12 mouse cellular contexts compared by ENCODE assay signal in genomic region chr5:149745079-149745478, GRCm38 (mm10).
DNase-seq lines count a peak whose midpoint lies in the region; ATAC-seq and TF ChIP-seq lines count a peak whose summit lies in the region.
"Had no signal": no experiment of that assay in that cellular context is flagged by ENCODE, and none has a peak within 500 bp of the region (broad histone marks: within the 10 kb centered on the region; RNA-seq: fewer than 3 reads in every experiment).

No protein-coding gene starts in this region.

- 90% methylated on average over 9 of the region's 9 CpGs for WGBS in liver, postnatal 0 days (ENCODE audit: insufficient replicate concordance)
- WGBS in olfactory bulb, adult 2 months: 94% methylated on average over 9 of the region's 9 CpGs

- DNase-seq in cerebellum, postnatal 14 days: peak; percentile 8 to 27
- no peak for DNase-seq in cerebellum, postnatal 4 days (ENCODE audit: low spot score in 2 of 2)
- DNase-seq in liver, postnatal 0 days: no peak
- DNase-seq in liver (no peak), MEL (ENCODE audit: low read depth, low spot score) (peak; percentile 25)
- no peak for DNase-seq in B cell, adult 2 months
- DNase-seq in right cerebral cortex, adult 2 months (ENCODE audit: low spot score in 2 of 2): no peak

- peaks cover 2% of the 10 kb centered on the region; the same call in 1 of the 2 replicates for H3K9me3 ChIP-seq in liver, postnatal 0 days (ENCODE audit: low read length)
- H3K9me3 ChIP-seq in MEL (replicated peaks; ENCODE audit: insufficient read depth, low read length): no peaks in the 10 kb centered on the region
- H3K9me3 ChIP-seq: forebrain, embryonic 12.5 days; heart, embryonic 10.5 days; hindbrain, embryonic 15.5 days had no signal

- no peak overlapping the region for H3K4me3 ChIP-seq in liver, postnatal 0 days (ENCODE audit: low read depth, low read length)
- H3K4me3 ChIP-seq in MEL (ENCODE audit: control insufficient read depth in 1 of 2, insufficient read depth in 1 of 2, low read depth in 2 of 2, low read length in 2 of 2): no peak overlapping the region
- H3K4me3 ChIP-seq in olfactory bulb, adult 2 months (ENCODE audit: insufficient read depth, low read depth, low read length): no peak overlapping the region
- H3K4me3 ChIP-seq: forebrain, embryonic 12.5 days; heart, embryonic 10.5 days; hindbrain, embryonic 15.5 days; midbrain, embryonic 10.5 days had no signal

- no peak overlapping the region for H3K9ac ChIP-seq in liver, postnatal 0 days (replicated peaks)
- H3K9ac ChIP-seq in MEL (ENCODE audit: control insufficient read depth, low read depth, low read length, poor library complexity, severe bottlenecking): no peak overlapping the region
- H3K9ac ChIP-seq: forebrain, embryonic 12.5 days; hindbrain, embryonic 15.5 days had no signal

- no peaks in the 10 kb centered on the region for H3K27me3 ChIP-seq in liver, postnatal 0 days (ENCODE audit: insufficient read depth, low read length)
- no peaks in the 10 kb centered on the region; a peak in 1 of 4 replicates for H3K27me3 ChIP-seq in MEL (ENCODE audit: control insufficient read depth in 1 of 2, insufficient read depth in 2 of 2, low read length in 2 of 2)
- H3K27me3 ChIP-seq: forebrain, embryonic 12.5 days; hindbrain, embryonic 15.5 days had no signal

- no peak overlapping the region for H3K27ac ChIP-seq in liver, postnatal 0 days (ENCODE audit: low read depth)
- no peak overlapping the region for H3K27ac ChIP-seq in MEL (ENCODE audit: control insufficient read depth, low read depth, low read length)
- no peak overlapping the region for H3K27ac ChIP-seq in olfactory bulb, adult 2 months (ENCODE audit: insufficient read depth, low read depth, low read length)
- H3K27ac ChIP-seq: forebrain, embryonic 12.5 days; heart, embryonic 10.5 days; hindbrain, embryonic 15.5 days; midbrain, embryonic 10.5 days had no signal

- ATAC-seq in liver, postnatal 0 days: no peak

- no peaks in the 10 kb centered on the region for H3K4me1 ChIP-seq in liver, postnatal 0 days (ENCODE audit: insufficient read depth)
- H3K4me1 ChIP-seq in MEL (ENCODE audit: control insufficient read depth in 1 of 2, insufficient read depth in 2 of 2, low read length in 2 of 2): no peaks in the 10 kb centered on the region
- H3K4me1 ChIP-seq in olfactory bulb, adult 2 months (ENCODE audit: control insufficient read depth, insufficient read depth, low read length): peaks cover 6% of the 10 kb centered on the region
- H3K4me1 ChIP-seq: forebrain, embryonic 12.5 days; heart, embryonic 10.5 days; hindbrain, embryonic 15.5 days; midbrain, embryonic 10.5 days had no signal

- H3K36me3 ChIP-seq in liver, postnatal 0 days (replicated peaks; ENCODE audit: insufficient read depth, low read length): no peaks in the 10 kb centered on the region
- no peaks in the 10 kb centered on the region for H3K36me3 ChIP-seq in MEL (ENCODE audit: control insufficient read depth in 1 of 2, insufficient read depth in 2 of 2, low read length in 2 of 2)
- H3K36me3 ChIP-seq: hindbrain, embryonic 15.5 days had no signal

- TF ChIP-seq CTCF in liver, postnatal 0 days (IDR thresholded peaks at IDR 0.05; ENCODE audit: low read depth): peak; percentile 53
- peak; percentile 69 to 86 (median 76) for TF ChIP-seq CTCF in MEL (IDR thresholded peaks at IDR 0.05 in 2 of 3, conservative IDR thresholded peaks at IDR 0.05 in 1 of 3; ENCODE audit: control insufficient read depth in 1 of 3, insufficient read depth in 1 of 3, low read depth in 2 of 3, low read length in 3 of 3, poor library complexity in 1 of 3, severe bottlenecking in 1 of 3)
- TF ChIP-seq CTCF in olfactory bulb, adult 2 months (IDR thresholded peaks at IDR 0.05; ENCODE audit: insufficient read depth, low read depth, low read length): peak; percentile 30; the same call in 1 of the 2 replicates

- peak; percentile 35 for TF ChIP-seq RAD21 in MEL (IDR thresholded peaks at IDR 0.05; ENCODE audit: low read depth, low read length)

- TF ChIP-seq POLR2A in MEL (IDR thresholded peaks at IDR 0.05; ENCODE audit: control insufficient read depth in 1 of 2, insufficient read depth in 1 of 2, low read depth in 1 of 2, low read length in 2 of 2, poor library complexity in 1 of 2): no peak
- no peak for TF ChIP-seq POLR2A in olfactory bulb, adult 2 months (IDR thresholded peaks at IDR 0.05; ENCODE audit: insufficient read depth, low read depth, low read length)

- H3K4me2 ChIP-seq in liver, postnatal 0 days (ENCODE audit: low read depth, low read length): no peak overlapping the region
- H3K4me2 ChIP-seq: forebrain, embryonic 12.5 days; hindbrain, embryonic 15.5 days had no signal

- no peaks in the 10 kb centered on the region for H3K79me2 ChIP-seq in MEL (ENCODE audit: control insufficient read depth, insufficient read depth, low read length, poor library complexity)

- no peak for TF ChIP-seq EP300 in liver, postnatal 0 days (IDR thresholded peaks at IDR 0.05; ENCODE audit: low read depth)
- no peak for TF ChIP-seq EP300 in MEL (IDR thresholded peaks at IDR 0.05; ENCODE audit: low read depth in 1 of 2, low read length in 2 of 2)

TF ChIP-seq in MEL, 35 proteins besides CTCF, POLR2A, EP300 and RAD21:
- TF ChIP-seq KAT2A (conservative IDR thresholded peaks at IDR 0.05; ENCODE audit: low read depth, low read length) (no peak), ZC3H11A (IDR thresholded peaks at IDR 0.05; ENCODE audit: low read depth, low read length) (peak; percentile 22; the same call in 1 of the 2 replicates), SMC3 (IDR thresholded peaks at IDR 0.05; ENCODE audit: low read depth, low read length) (peak; percentile 48), USF2 (IDR thresholded peaks at IDR 0.05; ENCODE audit: borderline replicate concordance in 1 of 2, insufficient read depth in 1 of 2, low read depth in 1 of 2, low read length in 2 of 2) (no peak)

Comparison
In these comparisons a context has a peak if more than half of its experiments do, and no peak if none do; other contexts are left out.
1. DNase-seq: peak in cerebellum, postnatal 14 days (2 of 2) and MEL (single experiment); none in cerebellum, postnatal 4 days (0 of 2), liver, postnatal 0 days (single experiment), liver (single experiment), B cell, adult 2 months (0 of 2) and right cerebral cortex, adult 2 months (0 of 2).
2. Peak in every context shown above with its lines, with median percentiles within 50 percentile points of each other: CTCF ChIP-seq.